Mouse (Mus musculus): ENCODE data around the gene Mcidas.
"Not testable (repeated sequence)": the region's sequence is repeated elsewhere in the genome, so short reads cannot be mapped to it uniquely, and the experiment has no call there.

Gene Mcidas

GRCm38 (mm10) chr13:113013174-113013953 is 19.7 kb downstream of the Mcidas start:
- DNase-seq (ENCODE audit: low read depth, low spot score), result not testable (repeated sequence)

DNA sequence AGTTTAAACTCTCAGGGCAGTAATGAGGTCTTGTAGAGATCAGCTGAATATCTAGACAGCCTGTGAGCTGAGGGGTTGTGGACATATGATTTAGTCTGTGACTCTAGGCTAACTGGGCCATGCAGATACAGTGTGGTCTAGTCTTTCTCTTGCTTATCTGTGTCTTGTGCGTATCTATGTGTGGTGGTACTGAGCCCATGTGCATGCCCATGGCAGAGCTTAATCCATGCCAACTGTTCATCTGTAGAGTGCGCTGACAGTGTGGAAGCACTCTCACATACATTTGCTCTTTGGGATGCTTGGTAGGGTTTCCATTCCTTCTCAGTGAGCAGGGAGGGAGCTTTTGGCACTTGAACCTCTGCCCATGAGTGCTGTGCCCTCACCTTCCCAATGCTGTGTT is 27.9 kb downstream of the Mcidas start:
- DNase-seq (ENCODE audit: low read depth, low spot score), result no peak

GRCm38 (mm10) chr13:113022467-113022866 is 28.8 kb downstream of the Mcidas start:
- DNase-seq (ENCODE audit: low read depth, low spot score), result no peak

GRCm38 (mm10) chr13:113023274-113024143 is 29.9 kb downstream of the Mcidas start:
- no peak for DNase-seq (ENCODE audit: low read depth, low spot score)

GRCm38 (mm10) chr13:113031351-113031750 is 37.7 kb downstream of the Mcidas start:
- no peak for DNase-seq (ENCODE audit: low read depth, low spot score)

DNA sequence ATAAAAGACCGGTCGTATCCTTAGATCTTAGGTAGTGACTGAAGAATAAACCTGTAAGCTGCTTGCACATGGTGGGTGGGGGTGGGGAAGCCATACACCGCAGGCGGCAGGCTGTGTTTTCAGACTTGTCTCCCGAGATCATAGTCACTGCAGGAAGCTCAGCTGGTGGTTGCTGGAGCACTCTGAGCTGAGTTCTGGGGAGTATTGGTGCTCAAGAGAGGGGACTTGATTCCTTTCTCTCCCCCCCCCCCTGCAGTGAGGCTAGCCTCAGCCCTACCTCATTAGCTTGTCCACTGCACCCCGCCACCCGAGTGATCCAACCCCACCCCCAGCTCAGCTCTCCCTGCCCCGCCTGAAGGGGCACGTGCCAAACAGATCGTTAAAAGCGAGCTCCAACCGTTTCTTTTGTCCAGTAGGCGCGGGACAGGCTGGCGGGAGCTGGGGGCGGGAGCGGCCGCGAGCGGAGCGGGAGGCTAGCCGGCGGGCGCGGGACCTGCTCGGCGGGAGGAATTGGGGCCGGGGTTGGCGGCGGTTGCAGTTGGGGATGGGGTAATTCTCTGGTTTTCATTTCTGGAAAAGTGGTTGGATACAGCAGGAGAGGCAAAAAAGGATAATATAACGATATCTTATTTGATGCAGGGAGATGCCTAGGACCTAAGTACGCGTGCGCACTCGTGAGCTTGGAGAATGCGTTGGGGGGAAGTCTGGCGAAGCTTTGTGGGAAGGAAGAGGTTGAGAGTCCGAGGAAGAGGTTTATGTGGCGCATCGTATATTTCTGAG is 38.3 kb downstream of the Mcidas start:
- DNase-seq (ENCODE audit: low read depth, low spot score), result peak; percentile 70

DNA sequence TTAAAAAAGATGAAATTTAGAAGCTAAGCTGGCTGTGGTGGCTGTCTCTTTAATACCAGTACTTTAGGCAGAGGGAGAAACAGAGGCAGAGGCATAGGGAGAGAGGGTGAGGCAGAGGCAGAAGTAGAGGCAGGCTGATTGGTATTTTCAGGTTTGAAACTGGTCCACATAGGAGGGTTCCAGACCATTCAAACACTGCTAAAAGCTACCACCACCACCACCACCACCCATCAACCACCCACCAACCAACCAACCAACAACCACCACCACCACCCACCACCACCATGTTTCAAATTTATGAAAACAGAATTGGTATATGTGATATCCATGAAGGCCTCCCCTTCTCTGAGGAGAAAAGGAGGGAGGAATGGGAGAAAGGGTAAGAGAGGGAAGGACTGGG is 39.2 kb downstream of the Mcidas start:
- no peak for DNase-seq (ENCODE audit: low read depth, low spot score)

- DNase-seq (ENCODE audit: low read depth, low spot score), result peak; percentile 25
Measured at GRCm38 (mm10) chr13:113034271-113034886, 40.7 kb downstream of the Mcidas start.

GRCm38 (mm10) chr13:113034950-113035421 is 41.3 kb downstream of the Mcidas start, which contains the start of gene Cdc20b:
Gene Cdc20b (plus strand): TSS chr13:113035111.
- peak; percentile 44 for DNase-seq (ENCODE audit: low read depth, low spot score)

GRCm38 (mm10) chr13:113035852-113036251 is 42.2 kb downstream of the Mcidas start:
- peak; percentile 93 for DNase-seq (ENCODE audit: low read depth, low spot score)

- no peak for DNase-seq (ENCODE audit: low read depth, low spot score)
Measured at GRCm38 (mm10) chr13:113044876-113045275, 51.2 kb downstream of the Mcidas start.

- peak; percentile 37 for DNase-seq (ENCODE audit: low read depth, low spot score)
Measured at GRCm38 (mm10) chr13:113045458-113046110, 51.9 kb downstream of the Mcidas start.

DNA sequence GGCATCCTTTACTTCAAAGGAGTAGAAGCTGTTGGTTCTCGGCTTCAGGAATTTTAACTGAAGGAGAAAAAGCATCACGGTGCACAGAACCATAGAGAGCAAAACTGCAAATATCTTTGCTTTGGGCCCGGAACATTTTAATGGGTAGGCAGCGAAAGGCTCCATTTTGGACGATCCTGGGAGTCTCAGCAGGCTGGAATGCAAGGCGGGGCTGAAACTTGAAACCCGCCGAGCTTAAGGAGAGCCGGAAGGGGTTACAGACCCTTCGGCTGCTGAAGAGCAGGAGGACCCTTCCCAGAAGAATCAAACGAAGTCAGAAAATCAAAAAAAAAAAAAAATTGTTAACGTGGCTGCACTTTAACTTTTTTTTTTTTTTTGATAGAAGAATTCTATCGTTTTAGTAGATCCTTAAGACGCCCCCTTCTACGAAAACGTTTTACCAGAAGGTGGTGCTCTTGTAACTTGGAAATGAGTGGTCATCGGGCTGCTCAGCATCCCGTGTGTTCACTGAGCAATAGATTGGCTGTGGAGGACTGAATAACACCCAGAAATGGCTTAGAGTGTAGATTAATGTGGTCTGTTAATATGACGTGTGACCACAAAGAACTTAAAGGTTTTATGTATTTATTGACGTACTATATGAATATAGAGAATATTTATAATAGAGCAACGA is 52.7 kb downstream of the Mcidas start, which contains the start of gene Gpx8:
Gene Gpx8 (minus strand): TSS at position 200 of the 673 bp plus-strand sequence.
- DNase-seq (ENCODE audit: low read depth, low spot score), result peak; percentile 82

GRCm38 (mm10) chr13:113047018-113047417 is 53.4 kb downstream of the Mcidas start:
- DNase-seq (ENCODE audit: low read depth, low spot score), result no peak

GRCm38 (mm10) chr13:113047647-113048046 is 54.0 kb downstream of the Mcidas start:
- no peak for DNase-seq (ENCODE audit: low read depth, low spot score)
